Mouse (Mus musculus): ENCODE measurements around the gene Rrbp1. TPM values are rescaled to one million over a fixed set of nuclear protein-coding genes. Genes with fewer than 3 reads are reported as not detected.

Gene Rrbp1
- 78.3 and 80.8 TPM in 2 replicates for polyA plus RNA-seq (2015; fragmentation: Nextera tagmentation; extraction: Ambion mirVana)

DNA sequence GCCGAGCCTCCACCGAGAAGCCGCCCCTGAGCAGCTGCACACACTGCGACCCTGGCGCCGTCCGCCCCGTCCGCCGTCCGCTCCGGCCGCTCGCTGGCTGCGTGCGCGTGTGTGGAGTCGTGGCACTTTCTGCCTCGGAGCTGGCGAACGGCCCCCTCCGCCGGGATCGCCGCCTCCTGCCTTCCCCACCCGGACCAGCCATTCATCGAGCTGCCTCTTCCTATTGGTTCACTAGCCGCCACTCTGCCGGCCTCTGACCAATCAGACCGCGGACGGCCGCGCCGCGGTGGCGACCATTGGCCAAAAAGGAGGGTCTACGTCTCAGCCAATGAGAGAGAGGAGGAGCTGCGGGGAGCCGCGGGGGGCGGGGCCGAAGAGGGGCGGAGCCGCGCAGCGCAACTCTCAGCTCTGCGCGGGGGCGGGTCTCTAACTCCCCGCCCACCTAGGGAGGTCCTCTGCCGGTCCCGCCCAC lies at the start of gene Rrbp1:
Gene Rrbp1, minus strand, starts transcription at position 184 of the 472 bp plus-strand sequence.
- H3K4me2 ChIP-seq (ENCODE audit: low read depth, low read length) = peak within 1 kb of the TSS; percentile 63
- peak within 1 kb of the TSS; percentile 95 for H3K9ac ChIP-seq (ENCODE audit: low read length)
- no peaks in the 10 kb centered on the region for H3K9me3 ChIP-seq (ENCODE audit: control insufficient read depth, low read length)
- peaks cover 24% of the 10 kb centered on the region for H3K4me1 ChIP-seq (replicated peaks; ENCODE audit: control insufficient read depth, insufficient read depth, low read length)
- 0% methylated on average over 46 of the region's 53 CpGs for WGBS
- peak within 1 kb of the TSS; percentile 80 for H3K4me3 ChIP-seq (ENCODE audit: low read length)
- ATAC-seq (ENCODE audit: low read depth) = peak; percentile 97
- no peaks in the 10 kb centered on the region for H3K27me3 ChIP-seq (ENCODE audit: control insufficient read depth, insufficient read depth, low read depth, low read length)
- H3K27ac ChIP-seq (ENCODE audit: low read length) = peak within 1 kb of the TSS; percentile 94
- no peaks in the 10 kb centered on the region for H3K36me3 ChIP-seq (ENCODE audit: control insufficient read depth, insufficient read depth, low read length)

DNA sequence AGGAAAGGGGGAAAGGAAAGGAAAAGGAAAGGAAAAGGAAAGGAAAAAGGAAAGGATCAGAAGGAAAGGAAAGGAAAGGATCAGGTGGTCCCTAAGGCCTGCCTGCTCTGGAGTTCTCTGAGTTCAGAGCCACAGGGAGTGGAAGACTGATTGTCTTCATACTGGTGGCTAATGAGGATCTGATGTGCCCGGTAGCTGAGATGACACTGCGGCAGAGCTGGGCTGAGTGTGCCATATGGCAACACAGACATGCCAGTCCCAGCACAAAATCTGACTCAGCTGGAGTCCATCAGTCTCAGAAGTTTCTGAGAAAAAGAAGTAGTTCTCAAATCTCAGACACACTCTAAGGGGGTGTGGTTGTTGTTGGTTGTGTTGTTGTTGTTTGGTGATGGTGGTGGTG lies 46.7 kb upstream of the Rrbp1 start:
- no peak for ATAC-seq (ENCODE audit: low read depth)
- no peaks in the 10 kb centered on the region for H3K9me3 ChIP-seq (ENCODE audit: control insufficient read depth, low read length)
- H3K36me3 ChIP-seq (ENCODE audit: control insufficient read depth, insufficient read depth, low read length) = no peaks in the 10 kb centered on the region
- H3K27me3 ChIP-seq (ENCODE audit: control insufficient read depth, insufficient read depth, low read depth, low read length) = no peaks in the 10 kb centered on the region
- WGBS = 70% methylated on average over 2 of the region's 2 CpGs
- H3K9ac ChIP-seq (ENCODE audit: low read length) = no peak overlapping the region
- no peak overlapping the region for H3K4me3 ChIP-seq (ENCODE audit: low read length)
- H3K4me1 ChIP-seq (replicated peaks; ENCODE audit: control insufficient read depth, insufficient read depth, low read length) = no peaks in the 10 kb centered on the region
- H3K27ac ChIP-seq (ENCODE audit: low read length) = no peak overlapping the region
- no peak overlapping the region for H3K4me2 ChIP-seq (ENCODE audit: low read depth, low read length)

DNA sequence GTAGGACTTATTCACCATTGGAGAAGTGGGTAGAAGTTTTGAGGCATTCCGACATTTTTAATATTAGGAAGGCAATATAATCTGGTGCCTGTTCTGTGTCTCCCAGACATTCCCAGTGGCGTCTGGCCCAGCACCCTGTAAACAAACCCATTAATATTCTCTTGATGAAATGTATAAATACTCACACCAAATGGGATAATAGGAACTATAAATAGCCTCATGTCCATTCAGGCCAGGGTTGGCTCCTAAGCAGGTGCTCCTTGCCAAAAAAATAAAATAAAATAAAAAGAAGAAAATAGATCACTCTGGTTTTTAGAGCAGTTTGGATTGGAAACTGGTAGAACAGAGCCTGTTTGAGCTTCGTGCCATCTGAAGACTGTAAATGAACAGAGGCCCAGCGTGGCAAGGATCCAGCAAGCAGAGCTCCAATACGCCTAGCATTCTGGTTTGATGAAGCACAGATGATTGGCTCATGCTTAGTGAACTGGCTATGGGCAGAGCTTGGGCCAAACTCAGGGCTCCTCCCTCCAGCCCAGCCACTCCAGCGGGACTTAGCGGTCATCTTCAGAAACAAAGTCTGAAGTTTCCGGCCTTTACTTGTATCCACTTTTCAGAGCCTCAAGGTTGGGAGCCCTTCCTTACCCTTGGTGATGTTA lies 41.5 kb upstream of the Rrbp1 start:
- 86% methylated on average over 8 of the region's 8 CpGs for WGBS
- H3K27me3 ChIP-seq (ENCODE audit: control insufficient read depth, insufficient read depth, low read depth, low read length) = no peaks in the 10 kb centered on the region
- no peak overlapping the region for H3K9ac ChIP-seq (ENCODE audit: low read length)
- ATAC-seq (ENCODE audit: low read depth) = no peak
- no peaks in the 10 kb centered on the region for H3K4me1 ChIP-seq (replicated peaks; ENCODE audit: control insufficient read depth, insufficient read depth, low read length)
- no peaks in the 10 kb centered on the region for H3K36me3 ChIP-seq (ENCODE audit: control insufficient read depth, insufficient read depth, low read length)
- H3K4me3 ChIP-seq (ENCODE audit: low read length) = no peak overlapping the region
- no peak overlapping the region for H3K4me2 ChIP-seq (ENCODE audit: low read depth, low read length)
- H3K9me3 ChIP-seq (ENCODE audit: control insufficient read depth, low read length) = no peaks in the 10 kb centered on the region
- H3K27ac ChIP-seq (ENCODE audit: low read length) = no peak overlapping the region

DNA sequence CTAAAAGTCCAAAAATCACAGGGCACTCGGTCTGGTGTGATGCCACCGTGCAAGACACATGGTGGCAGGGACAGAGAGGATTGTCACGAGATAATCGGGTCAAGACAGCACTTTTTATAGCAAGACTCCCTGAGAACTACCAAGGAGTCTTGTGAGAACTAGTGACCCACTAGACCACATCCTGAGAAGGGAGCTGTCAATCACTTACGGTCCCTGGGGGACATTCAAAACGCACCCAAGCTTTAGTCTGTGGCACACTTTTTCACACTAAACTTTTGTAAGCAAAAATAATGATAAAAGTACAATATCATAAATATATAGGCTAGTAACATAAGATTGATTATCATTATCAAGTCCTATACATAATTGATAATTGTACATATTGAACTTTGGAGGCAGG lies 39.8 kb upstream of the Rrbp1 start:
- WGBS = 86% methylated on average over 6 of the region's 6 CpGs
- no peak for ATAC-seq (ENCODE audit: low read depth)

DNA sequence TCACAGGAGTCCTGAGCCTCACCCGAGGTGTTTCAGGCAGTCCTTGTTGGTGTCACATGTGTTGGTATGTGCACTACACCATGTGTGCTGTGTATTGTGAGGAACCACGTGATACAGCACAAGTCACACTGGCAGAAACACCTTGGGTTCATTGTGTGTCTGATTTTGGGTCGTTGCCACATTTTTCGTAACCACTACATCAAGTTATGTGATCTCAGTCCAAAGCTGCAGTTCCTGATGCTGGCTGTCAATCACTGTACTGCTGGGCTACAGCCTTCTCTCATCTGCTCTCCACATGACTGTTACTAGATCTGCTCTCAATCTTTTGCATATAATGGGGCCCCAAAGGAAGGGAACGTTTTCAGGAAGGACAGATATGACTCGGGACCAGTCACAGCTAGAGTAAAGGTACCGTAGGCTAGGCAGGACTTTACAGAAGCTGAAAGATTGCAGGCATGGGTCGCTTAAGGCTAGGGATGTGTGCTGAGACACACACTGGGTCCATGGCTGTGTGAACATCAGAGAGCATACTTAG lies 39.1 kb upstream of the Rrbp1 start:
- 69% methylated on average over 8 of the region's 8 CpGs for WGBS
- Histone ChIP-seq H3K9me3 (ENCODE audit: control insufficient read depth, low read length) (no peaks in the 10 kb centered on the region), H3K4me3 (ENCODE audit: low read length) (no peak overlapping the region), H3K36me3 (ENCODE audit: control insufficient read depth, insufficient read depth, low read length) (no peaks in the 10 kb centered on the region), H3K27ac (ENCODE audit: low read length) (no peak overlapping the region), H3K4me1 (replicated peaks; ENCODE audit: control insufficient read depth, insufficient read depth, low read length) (no peaks in the 10 kb centered on the region), H3K9ac (ENCODE audit: low read length) (no peak overlapping the region), H3K4me2 (ENCODE audit: low read depth, low read length) (no peak overlapping the region), H3K27me3 (ENCODE audit: control insufficient read depth, insufficient read depth, low read depth, low read length) (no peaks in the 10 kb centered on the region)
- no peak for ATAC-seq (ENCODE audit: low read depth)

More for the DNA sequence above, 39.8 kb upstream of the Rrbp1 start:
- no peaks in the 10 kb centered on the region for H3K27me3 ChIP-seq (ENCODE audit: control insufficient read depth, insufficient read depth, low read depth, low read length)
- no peak overlapping the region for H3K27ac ChIP-seq (ENCODE audit: low read length)
- H3K9me3 ChIP-seq (ENCODE audit: control insufficient read depth, low read length) = no peaks in the 10 kb centered on the region
- H3K4me2 ChIP-seq (ENCODE audit: low read depth, low read length) = no peak overlapping the region
- H3K36me3 ChIP-seq (ENCODE audit: control insufficient read depth, insufficient read depth, low read length) = no peaks in the 10 kb centered on the region
- no peak overlapping the region for H3K9ac ChIP-seq (ENCODE audit: low read length)
- no peaks in the 10 kb centered on the region for H3K4me1 ChIP-seq (replicated peaks; ENCODE audit: control insufficient read depth, insufficient read depth, low read length)
- H3K4me3 ChIP-seq (ENCODE audit: low read length) = no peak overlapping the region

DNA sequence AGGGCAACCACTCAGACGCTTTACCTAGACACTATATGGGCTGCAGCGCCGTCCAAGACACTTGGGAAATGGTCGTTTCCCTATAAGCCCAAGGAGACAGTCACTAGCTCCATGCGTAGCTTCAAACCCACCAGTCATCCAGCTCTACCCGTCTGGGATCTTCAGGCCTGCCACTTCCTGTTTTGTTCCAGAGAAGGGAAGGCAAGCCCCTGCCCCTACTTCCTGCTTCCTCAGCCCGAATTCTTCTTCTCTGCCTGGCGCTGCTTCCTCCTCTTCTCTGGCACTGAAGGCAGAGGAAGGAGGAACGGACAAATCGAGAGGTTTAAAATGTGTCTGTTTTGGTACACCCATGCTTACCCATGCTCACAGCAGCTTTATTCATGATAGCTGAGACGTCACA lies 35.9 kb upstream of the Rrbp1 start:
- Histone ChIP-seq H3K4me2 (ENCODE audit: low read depth, low read length) (no peak overlapping the region), H3K9me3 (ENCODE audit: control insufficient read depth, low read length) (peaks cover 9% of the 10 kb centered on the region), H3K27me3 (ENCODE audit: control insufficient read depth, insufficient read depth, low read depth, low read length) (no peaks in the 10 kb centered on the region), H3K36me3 (ENCODE audit: control insufficient read depth, insufficient read depth, low read length) (no peaks in the 10 kb centered on the region), H3K9ac (ENCODE audit: low read length) (no peak overlapping the region), H3K27ac (ENCODE audit: low read length) (no peak overlapping the region), H3K4me3 (ENCODE audit: low read length) (no peak overlapping the region), H3K4me1 (replicated peaks; ENCODE audit: control insufficient read depth, insufficient read depth, low read length) (no peaks in the 10 kb centered on the region)
- WGBS = 53% methylated on average over 11 of the region's 11 CpGs
- peak; percentile 49; the same call in 1 of the 2 replicates for ATAC-seq (ENCODE audit: low read depth)

DNA sequence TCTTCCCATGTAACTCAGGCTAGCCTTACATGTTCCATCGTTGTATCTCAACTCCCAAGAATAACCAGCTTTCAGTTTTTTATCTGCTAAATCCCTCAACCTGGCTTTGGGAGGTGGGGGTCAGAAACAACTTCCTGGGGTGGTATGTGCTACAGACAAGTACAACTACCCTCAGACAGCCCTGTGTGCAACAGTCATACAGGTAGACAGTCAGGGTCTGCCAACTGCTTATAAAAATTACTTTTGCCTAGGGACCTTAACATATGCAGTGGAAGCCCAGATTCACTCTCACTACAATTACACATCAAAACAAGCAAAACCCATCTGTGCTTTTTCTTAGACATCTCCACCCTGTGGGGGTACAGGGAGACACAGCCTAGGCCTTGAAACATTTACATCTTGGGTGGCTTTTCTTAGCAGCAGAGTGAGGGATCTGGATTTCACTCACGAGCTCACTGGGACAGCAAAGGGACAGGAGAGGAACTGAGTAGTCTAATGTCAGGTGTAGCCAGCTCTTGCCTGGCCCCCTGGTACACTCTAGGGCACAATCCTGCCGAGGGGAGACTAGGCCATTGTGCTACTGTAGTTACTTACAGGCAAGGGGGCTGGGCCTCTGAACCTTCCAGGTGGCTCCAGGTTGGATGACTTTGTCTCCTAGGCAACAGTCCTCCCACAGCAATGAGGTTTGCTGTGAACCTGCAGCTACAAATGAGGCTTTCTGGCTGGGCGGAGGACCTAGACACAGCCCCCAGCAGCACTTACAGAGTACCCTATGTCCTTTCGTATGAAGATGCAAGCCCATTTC lies 34.9 kb upstream of the Rrbp1 start:
- Histone ChIP-seq H3K9me3 (ENCODE audit: control insufficient read depth, low read length) (peaks cover 9% of the 10 kb centered on the region), H3K36me3 (ENCODE audit: control insufficient read depth, insufficient read depth, low read length) (no peaks in the 10 kb centered on the region), H3K27me3 (ENCODE audit: control insufficient read depth, insufficient read depth, low read depth, low read length) (no peaks in the 10 kb centered on the region), H3K4me2 (ENCODE audit: low read depth, low read length) (no peak overlapping the region), H3K4me1 (replicated peaks; ENCODE audit: control insufficient read depth, insufficient read depth, low read length) (no peaks in the 10 kb centered on the region), H3K27ac (ENCODE audit: low read length) (no peak overlapping the region), H3K4me3 (ENCODE audit: low read length) (no peak overlapping the region), H3K9ac (ENCODE audit: low read length) (no peak overlapping the region)
- ATAC-seq (ENCODE audit: low read depth) = no peak
- 69% methylated on average over 5 of the region's 5 CpGs for WGBS

DNA sequence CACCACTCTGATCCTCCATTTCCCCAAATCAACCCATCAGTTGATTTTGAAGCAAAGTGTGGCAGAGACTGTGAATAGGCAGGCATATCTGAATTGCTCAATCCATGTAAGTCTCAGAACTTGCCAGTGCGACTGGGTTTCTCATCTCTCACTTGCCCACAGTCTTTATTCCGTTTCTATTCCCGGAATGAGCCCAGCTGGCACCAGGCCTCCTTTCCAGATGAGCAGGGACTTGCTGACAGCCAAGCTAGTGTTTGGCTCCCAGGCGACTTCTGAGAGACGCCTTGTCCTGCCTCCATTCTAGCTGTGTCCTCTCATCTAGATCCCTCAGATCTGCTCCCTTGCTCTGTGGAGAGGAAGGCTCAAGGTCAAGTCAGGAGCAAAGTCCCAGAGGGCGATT lies 33.7 kb upstream of the Rrbp1 start:
- H3K27ac ChIP-seq (ENCODE audit: low read length) = no peak overlapping the region
- H3K4me3 ChIP-seq (ENCODE audit: low read length) = no peak overlapping the region
- no peaks in the 10 kb centered on the region for H3K4me1 ChIP-seq (replicated peaks; ENCODE audit: control insufficient read depth, insufficient read depth, low read length)
- H3K36me3 ChIP-seq (ENCODE audit: control insufficient read depth, insufficient read depth, low read length) = no peaks in the 10 kb centered on the region
- H3K9ac ChIP-seq (ENCODE audit: low read length) = no peak overlapping the region
- no peak for ATAC-seq (ENCODE audit: low read depth)
- peaks cover 9% of the 10 kb centered on the region for H3K9me3 ChIP-seq (ENCODE audit: control insufficient read depth, low read length)
- WGBS = 63% methylated on average over 6 of the region's 6 CpGs
- H3K27me3 ChIP-seq (ENCODE audit: control insufficient read depth, insufficient read depth, low read depth, low read length) = no peaks in the 10 kb centered on the region
- H3K4me2 ChIP-seq (ENCODE audit: low read depth, low read length) = no peak overlapping the region

DNA sequence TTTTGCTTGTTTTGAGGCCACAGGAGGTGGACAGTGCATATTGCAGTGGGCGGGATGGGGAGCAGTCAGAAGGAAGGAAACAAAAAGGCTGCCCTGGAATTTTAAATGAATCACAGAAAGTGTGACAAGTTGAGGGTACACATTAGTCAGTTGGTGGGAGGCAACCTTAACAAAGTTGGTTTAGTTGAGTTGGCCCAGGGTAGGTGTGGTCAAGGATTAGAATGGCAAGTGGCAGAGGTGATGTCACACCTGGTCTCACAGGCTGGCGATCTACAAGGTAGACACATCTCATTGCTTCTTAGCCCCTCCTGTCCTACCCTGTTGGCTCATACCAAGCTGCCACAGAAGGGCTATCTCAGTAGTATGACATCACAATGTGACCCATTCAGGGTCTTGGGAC lies 21.6 kb upstream of the Rrbp1 start, which contains the start of gene Banf2:
Gene Banf2, plus strand, starts transcription at position 396 of the 400 bp plus-strand sequence.
- H3K9me3 ChIP-seq (ENCODE audit: control insufficient read depth, low read length) = no peaks in the 10 kb centered on the region
- 81% methylated on average over 2 of the region's 2 CpGs for WGBS
- no peaks in the 10 kb centered on the region for H3K4me1 ChIP-seq (replicated peaks; ENCODE audit: control insufficient read depth, insufficient read depth, low read length)
- no peaks in the 10 kb centered on the region for H3K36me3 ChIP-seq (ENCODE audit: control insufficient read depth, insufficient read depth, low read length)
- H3K4me2 ChIP-seq (ENCODE audit: low read depth, low read length) = no peak within 1 kb of the TSS
- no peak within 1 kb of the TSS for H3K4me3 ChIP-seq (ENCODE audit: low read length)
- H3K9ac ChIP-seq (ENCODE audit: low read length) = no peak within 1 kb of the TSS
- H3K27me3 ChIP-seq (ENCODE audit: control insufficient read depth, insufficient read depth, low read depth, low read length) = no peaks in the 10 kb centered on the region
- no peak within 1 kb of the TSS for H3K27ac ChIP-seq (ENCODE audit: low read length)
- no peak for ATAC-seq (ENCODE audit: low read depth)

All from lung, embryonic 16.5 days (tissue).